Mouse (Mus musculus): ENCODE data around the gene Tmem206. TPM values are rescaled to one million over a fixed set of nuclear protein-coding genes. Genes with fewer than 3 reads are reported as not detected.
A peak's percentile ranks its signal among the peaks of the same experiment; 100 is the strongest.

Gene Tmem206
- total RNA-seq, 2 experiments from 2014 or later, result 3.4 to 4.7 TPM

DNA sequence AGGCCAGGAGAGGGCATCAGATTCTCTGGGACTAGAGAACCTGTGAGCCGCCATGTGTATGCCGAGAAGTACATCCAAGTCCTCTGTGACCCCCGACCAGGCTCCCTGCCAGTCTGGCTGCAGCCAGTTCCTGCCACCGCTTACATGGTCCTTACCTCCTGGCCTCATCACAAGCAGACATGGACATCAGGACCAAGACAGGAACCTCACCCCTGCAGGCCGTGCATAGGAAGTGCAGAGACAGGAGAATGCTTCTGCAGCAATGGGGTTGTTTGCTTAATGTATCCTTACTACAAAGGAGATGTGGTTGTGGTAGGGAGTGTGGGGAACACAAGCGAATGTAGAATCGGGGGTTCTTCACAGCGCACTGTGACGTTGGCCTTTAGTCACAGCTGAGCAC lies 19.4 kb upstream of the Tmem206 start:
- intact Hi-C loops (cut with DNase I), result no loop called here
- peak in 1 of 2 experiments; percentile 14 for DNase-seq

DNA sequence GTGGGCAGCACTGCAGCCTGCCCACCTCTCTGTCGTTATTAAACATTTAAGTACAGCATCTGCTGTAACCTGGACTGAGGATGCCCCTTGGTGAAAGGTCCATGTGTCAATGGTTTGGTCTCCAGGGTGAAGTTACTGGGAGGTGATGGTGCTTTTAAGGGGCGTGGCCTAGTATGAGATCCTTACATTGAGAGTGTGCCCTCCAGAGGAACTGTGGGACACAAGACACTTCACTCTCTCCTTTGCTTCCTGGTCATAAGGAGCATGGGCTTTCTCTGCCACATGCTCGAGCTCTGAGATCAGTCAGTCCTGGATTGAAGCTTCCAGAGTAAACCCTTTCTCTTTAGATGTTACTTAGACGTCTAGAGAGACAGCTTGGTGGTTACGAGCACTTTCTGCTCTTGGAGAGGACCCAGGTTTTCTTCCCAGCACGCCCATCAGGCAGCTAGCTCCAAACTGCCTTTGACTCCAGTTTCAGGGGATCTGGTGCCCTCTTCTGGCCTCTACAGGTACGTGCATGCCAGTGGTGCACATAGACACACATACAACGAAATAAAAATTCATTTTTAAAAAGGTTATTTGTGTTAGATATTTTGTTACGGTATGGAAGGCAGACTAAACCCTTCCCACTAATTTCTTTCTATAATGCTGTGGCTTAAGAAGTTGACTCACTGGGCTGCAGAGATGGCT lies 17.8 kb upstream of the Tmem206 start:
- intact Hi-C loops (cut with DNase I), result no loop called here

DNA sequence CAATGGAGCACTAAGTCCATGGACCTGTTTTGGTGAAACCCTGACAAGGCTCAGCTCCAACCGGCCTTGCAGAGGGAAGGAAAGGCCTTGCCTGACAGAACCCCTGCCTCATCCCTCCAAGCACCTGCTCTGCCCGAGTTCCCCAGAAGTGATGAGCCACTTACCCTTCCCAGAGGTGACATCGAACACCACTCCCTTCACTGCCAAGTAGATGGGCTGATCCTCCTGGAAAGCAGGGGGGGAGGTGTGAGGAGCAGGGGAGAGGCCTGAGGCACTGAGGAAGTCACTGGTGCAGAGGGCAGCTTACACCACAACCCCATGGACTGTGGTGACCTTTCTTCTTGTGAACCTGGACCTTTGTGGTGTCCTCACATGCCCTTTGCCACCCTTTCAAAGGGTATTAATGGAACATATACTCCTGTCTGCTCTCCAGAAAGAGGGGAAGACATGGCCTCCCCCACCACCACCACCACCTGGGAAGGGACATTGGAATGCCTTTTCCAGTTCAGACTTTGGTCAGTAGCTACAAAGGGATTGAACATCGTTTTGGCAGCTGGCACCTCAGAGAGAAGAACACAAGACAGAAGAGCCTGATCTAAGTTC lies 14.3 kb upstream of the Tmem206 start:
- DNase-seq, result no peak
- intact Hi-C loops (cut with DNase I), result loop anchor here (5.0 kb wide), 2 partner anchors 86 to 506 kb away; no protein-coding TSS in a partner anchor

More for the DNA sequence above, 17.8 kb upstream of the Tmem206 start:
- peak in 1 of 2 experiments; percentile 29 for DNase-seq

DNA sequence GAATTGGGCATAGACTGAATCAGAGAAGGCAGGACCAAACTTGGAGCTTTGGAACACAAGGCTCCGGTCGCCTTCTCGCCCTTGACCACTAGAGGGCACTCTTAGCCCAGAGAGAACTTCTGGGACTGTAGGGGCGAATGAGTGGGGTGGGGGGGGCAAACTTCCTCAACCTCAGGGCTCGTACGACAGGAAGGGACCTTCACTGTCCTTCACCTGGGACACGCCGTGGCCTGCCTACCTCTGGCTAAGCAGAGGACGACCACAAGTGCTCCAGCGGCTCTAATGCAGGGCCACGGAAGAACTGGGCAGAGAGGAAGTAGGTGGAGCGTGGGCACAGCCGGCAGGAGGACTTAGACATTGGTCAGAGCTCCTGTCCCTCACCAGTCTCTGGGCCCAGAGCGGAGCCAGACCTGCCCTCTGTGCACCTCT lies 13.2 kb upstream of the Tmem206 start:
- intact Hi-C loops (cut with DNase I), result loop anchor here (2.0 to 5.0 kb wide), 3 partner anchors 38 to 505 kb away; no protein-coding TSS in a partner anchor
- DNase-seq, result peak; percentile 84 to 93

DNA sequence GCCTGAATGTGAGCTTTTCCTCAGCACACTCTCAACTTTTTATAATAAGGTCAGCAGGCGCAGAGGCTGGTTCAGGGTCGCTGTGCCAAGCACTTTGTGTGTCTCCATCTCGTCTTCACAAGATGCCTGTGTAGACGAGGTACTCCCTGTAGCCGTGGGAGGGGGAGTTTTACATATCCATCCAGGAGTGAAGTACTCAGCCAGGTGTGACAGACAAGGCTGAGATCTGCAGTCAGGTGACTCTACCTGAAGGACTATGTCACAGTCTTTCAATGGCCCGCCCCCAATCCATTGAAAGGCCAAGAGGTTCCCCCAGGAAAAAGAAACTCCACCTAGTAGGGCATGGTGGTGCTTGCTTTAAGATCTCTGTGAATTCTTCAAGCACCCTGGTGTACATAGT lies 12.6 kb upstream of the Tmem206 start:
- DNase-seq, result no peak
- intact Hi-C loops (cut with DNase I), result loop anchor here (2.0 to 5.0 kb wide), 3 partner anchors 38 to 504 kb away; no protein-coding TSS in a partner anchor

DNA sequence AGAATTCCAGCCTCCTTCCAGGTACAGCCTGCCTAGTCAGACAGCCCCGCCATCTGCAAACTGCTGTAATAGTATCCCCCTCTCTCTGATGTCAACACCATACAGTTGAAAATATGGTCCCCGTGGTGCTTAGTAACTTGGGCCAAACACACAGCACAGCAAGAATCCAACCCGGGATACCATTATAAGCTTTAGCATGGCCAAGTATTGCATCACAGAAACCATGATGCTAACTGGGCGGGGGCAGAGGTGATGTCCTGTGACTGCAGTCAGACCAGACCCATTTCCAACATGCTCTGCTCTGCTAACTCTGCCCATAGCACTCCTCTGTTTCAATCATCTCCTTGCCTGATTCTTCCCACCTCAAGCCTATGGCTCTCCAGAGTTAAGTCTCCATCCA lies 11.8 kb upstream of the Tmem206 start:
- no peak for DNase-seq
- intact Hi-C loops (cut with DNase I), result loop anchor here (2.0 to 5.0 kb wide), 3 partner anchors 37 to 503 kb away; no protein-coding TSS in a partner anchor

DNA sequence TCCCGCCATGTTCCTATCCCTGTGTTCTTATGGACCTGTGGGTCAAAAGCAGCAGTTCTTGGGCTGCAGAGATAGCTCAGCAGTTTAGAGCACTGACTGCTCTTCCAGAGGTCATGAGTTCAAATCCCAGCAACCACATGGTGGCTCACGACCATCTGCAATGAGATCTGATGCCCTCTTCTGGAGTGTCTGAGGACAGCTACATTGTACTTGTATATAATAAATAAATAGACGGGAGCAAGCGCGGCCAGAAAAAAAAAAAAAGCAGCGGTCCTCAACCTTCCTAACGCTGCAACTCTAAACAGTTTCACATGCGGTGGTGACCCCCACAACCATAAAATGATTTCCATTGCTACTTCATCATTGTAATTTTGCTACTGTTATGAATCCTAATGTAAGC lies 8.9 kb upstream of the Tmem206 start:
- intact Hi-C loops (cut with DNase I), result no loop called here
- DNase-seq, result no peak

DNA sequence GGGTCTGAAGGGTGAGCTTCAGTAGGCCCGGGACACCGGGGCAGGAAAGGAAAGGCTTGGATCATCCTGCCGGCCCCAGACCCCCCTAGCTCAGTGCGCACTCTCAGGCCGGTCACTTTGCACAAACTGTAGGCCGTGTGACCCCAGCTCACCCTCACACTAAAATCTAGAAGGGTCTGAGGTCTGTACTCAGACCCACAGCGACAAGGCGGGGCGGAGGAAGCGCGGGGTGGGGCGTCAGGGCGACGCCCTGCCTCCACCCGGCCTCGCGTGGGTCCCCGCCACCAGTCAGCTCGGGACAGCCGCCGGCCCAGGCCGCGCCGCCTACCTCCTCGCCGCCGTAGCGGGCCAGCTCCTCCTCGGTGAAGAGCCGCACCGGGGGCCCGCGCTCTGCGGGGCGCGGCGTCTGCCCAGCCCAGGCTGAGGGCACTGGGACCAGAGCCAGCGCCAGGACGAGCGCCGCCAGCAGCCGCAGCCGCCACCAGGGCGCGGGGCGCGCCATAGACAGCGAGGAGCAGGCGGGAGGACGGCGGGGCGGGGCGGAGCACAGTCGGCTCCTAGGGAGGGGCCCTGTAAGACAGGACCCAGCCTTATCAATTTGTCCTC lies 8.0 kb upstream of the Tmem206 start, which contains the start of gene Nenf:
TSS of gene Nenf (minus strand) at position 604 of the 606 bp plus-strand sequence.
- DNase-seq, result peak; percentile 83 to 86
- intact Hi-C loops (cut with DNase I), result no loop called here

DNA sequence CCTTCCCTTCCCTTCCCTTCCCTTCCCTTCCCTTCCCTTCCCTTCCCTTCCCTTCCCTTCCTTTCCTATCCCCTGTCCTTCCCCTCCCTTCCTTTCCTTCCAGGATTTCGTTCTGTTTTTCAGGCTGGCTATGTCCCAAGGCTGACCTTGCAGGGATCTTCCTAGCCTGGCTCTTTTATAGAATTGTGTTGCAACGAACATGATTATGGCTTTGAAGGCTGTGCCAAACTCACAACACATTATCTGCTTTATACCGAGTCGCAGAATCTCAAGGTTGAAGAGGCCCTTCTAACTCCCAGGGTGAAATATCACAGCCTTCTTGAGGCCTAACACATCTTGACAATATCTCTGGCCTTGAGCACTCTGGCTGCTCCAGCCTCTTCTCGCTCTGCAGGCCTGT lies 7.0 kb upstream of the Tmem206 start:
- DNase-seq, result peak in 1 of 2 experiments; percentile 30
- intact Hi-C loops (cut with DNase I), result no loop called here

DNA sequence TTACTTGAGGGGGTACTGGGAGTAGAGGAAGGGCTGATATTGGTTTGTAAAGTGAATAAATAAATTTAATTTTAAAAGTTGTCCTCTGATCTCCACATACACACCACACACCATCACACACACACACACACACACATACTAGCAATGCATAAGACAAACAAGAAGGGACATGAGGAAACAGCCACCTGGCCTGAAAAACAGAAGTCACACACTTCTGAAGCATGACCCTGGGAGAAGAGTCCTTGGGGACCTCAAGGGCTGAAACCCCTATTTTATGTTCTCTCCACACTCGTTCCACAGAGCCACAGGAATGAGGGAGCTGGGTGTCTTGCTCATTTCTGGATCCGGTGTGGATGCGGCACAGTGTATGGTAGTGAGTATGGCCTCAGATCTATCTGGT lies 2.3 kb upstream of the Tmem206 start:
- intact Hi-C loops (cut with DNase I), result no loop called here
- DNase-seq, result no peak

DNA sequence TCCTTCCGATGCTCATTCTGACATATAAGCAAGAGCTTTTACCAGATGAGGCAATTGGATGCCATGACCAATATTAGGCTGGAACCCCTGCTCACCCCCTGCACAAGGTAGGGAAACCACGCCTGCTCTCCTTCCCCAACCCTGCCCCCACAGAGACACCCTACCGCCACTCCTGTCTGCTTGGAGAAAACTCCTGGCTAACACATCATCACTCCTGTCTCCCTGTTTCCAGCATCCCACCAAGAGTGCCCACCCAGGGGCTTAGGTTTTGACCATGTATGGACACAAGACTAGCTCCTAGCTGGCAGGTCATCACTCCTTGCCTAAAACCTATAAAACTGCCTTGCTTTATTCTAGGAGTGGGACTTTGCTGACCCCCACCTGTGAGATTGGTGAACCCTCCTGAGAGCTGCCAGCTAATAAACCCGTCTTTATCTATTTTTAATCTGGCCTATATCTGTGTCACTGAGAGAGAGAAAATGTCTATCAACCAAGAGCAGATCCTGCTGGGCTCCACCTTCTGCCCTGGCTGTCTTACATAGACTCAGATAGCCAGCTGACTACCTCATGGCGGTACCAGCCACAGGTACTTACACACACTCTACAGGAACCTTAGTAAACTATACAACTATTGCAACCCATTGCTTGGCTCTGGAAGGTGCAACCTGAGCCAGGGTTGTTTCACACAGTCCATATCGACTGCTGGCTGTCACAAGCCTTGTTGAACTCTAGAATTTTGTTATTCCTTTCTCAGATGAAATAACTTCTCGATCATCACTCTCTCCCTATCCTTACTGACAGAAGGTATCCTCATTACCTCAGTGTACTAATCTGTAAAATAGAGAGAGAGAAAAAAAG lies 750 bp upstream of the Tmem206 start:
- intact Hi-C loops (cut with DNase I), result no loop called here
- DNase-seq, result no peak

DNA sequence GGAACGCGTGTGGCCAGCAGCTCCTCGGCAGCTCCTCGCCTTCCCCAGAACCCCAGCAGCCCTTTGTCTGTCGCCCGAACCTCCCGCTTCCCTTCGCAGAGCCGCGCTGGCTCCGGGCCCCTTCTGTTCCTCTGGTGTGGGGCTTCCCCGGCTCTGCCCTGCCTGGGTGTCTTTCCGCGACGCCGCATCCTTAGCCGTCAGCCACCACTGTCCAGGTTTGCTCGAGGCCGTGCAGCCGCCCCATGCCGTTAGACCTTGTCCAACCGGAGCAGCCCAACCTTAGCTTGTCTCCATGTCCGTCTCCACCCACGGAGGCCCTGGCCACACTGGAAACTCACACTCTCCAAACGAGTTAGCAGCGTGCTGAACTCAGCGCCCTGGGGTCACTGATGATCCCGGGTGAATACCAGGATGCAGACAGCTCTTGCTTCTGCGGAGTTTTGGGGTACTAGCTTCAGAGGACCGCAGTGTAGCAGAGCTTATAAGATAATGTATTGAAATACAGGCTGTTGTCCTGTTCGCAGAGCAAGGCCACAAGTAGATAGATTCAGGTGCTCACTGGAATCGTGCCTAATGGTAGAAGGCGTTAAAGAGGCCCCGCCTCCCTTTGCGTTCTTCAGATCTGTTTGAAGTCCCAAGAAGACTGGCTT lies 646 bp downstream of the Tmem206 start:
- intact Hi-C loops (cut with DNase I), result no loop called here
- peak; percentile 57 for DNase-seq

DNA sequence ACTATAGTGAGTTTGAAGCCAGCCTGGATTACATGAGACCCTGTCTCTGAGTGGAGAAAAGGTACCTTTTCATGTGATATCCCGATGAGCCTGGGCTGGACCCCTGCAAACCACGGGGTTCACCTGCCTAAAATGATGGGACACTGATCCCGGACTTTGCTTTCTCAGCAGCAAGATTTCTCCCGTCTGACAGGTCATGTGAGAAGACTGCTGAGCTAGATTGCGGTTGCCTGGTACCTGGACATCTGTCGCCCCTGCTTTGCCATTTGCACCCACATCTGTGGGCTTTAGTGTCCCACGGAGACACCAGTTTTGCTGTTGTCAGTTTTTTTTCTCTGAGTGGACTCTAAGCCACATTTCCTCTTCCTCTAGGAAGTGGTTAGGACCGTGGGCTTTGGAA lies 1.5 kb downstream of the Tmem206 start:
- DNase-seq, result no peak
- intact Hi-C loops (cut with DNase I), result no loop called here

DNA sequence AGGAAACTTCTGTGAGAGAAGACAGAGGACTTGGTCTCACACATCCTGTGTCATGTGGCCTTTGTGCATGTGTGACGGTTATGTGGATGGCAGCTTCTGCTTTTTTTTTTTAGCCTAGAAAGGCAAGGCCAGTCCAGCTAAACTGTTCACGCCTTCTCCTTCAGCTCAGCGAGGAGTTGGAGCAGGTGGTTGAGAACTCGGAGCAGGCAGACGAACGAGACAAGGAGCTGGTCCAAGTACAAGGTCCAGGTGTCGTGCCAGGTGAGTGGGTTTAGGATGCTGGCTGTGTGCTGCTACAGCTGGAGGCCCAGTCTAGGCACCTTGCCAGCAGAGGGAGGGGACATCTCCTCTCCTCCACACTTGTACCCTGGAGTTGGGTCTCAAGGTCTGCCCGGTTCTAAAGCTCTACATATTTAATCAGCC lies 2.3 kb downstream of the Tmem206 start:
- no peak for DNase-seq
- intact Hi-C loops (cut with DNase I), result no loop called here

DNA sequence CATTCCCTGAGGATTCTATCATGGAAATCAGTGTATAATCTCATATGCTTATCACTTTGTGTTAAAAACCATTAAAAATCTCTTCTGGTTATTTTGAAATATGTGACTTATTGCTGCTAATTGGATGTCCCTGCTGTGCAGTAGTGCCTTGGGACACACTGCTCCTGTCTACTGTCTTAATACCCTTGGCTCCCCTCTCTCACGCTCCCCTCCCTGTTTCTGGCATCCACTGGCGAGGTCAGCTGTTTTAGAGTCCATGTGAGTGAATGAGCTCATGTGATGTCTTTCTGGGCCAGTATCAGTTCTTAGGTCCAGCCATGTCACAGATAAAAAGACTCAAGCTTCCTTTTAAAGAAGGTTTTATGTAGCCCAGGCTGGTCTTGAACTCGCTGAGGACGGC lies 4.6 kb downstream of the Tmem206 start:
- peak in 1 of 2 experiments; percentile 26 for DNase-seq
- intact Hi-C loops (cut with DNase I), result no loop called here

DNA sequence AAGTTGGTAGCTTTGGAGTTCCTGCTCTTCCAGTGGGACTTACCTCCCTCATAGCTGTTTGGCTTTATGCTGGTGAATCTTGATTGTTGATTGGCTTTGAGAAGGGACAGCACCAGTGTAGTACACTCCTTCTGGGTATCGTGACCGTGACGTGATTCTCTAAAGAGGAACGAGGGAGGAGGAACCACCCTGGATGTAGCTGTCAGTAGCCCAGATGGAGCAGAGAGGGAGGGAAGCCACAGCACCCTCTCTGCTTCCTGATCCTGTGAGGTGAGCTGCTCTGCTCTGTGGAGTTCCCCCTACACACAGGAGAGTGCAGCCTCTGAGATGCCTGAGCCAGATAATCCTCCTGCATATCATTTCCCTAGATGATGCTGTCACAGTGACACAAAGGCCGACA lies 8.8 kb downstream of the Tmem206 start:
- intact Hi-C loops (cut with DNase I), result no loop called here
- DNase-seq, result no peak

DNA sequence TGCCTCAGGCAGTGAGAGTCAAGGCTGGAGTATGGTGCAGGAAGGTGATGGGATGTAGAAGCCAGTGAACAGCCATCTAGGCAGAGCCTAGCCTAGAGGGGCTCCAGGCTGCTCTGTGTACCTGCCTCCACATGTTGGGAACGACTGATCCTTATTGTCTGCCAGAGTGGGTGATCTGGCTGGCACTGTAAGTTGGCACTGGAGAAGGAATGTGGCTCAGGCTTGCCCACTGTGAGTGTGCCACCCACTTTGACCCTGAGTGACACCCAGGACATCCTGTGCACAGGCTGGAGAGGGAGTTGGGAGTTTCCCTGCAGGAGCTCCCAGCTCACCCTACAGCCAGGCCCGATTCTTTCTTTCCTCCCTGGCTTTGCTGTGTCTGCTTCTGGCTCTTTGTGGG lies 14.2 kb downstream of the Tmem206 start:
- DNase-seq, result no peak
- intact Hi-C loops (cut with DNase I), result no loop called here

DNA sequence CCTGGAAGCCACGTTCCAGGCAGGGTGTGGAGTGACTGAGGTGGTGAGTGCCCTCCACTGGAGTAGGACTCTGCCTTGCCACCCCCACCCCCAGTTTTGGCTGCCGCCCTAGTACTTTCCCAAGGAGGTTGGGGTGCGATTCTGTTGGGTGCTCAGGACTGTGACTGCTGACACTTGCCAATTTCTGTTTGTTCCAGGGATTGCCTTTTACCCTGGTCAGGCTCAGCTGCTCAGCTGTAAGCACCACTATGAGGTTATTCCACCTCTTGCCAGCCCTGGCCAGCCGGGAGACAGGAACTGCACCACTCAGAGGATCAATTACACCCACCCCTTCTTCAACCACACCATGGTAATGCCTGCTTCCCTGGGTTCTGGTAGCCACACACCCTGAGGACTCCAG lies 14.8 kb downstream of the Tmem206 start:
- intact Hi-C loops (cut with DNase I), result no loop called here
- no peak for DNase-seq

DNA sequence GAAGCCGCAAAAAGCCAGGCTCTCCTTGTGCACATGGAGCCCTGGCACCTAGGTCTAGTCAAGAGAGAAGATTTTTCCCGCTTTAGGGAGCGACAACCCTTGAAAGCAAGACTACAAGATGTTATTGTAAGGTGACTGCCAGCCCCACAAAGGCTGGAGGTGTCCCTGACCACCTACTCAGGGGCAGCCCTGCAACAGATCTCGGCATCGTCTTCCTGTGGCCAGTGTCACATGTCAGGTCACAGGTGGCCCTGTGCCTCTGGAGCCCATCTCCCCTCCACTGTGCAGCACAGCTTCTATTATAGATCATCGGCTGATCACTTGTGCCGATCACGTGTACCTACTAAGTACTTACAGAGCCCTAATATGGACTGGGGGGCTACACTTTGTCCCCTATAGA lies 21.9 kb downstream of the Tmem206 start:
- intact Hi-C loops (cut with DNase I), result no loop called here
- no peak for DNase-seq

DNA sequence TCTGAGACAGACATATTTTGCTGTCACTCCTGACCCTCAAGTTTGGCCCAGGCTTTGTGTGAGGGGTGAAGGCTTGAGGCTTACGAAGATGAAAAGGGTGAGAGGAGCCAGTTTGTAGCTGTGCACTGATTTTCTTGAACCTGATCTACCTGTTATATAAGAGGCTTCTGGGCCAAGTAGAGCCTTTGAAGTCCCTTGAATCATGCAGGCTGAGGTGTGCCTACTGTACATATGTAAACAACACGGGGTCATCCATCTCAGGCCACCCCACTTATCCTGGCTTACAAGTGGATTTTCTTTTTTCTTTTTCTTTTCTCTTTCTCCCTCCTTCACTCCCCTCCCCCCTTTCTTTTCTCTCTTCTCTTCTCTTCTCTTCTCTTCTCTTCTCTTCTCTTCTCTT lies 22.9 kb downstream of the Tmem206 start:
- no peak for DNase-seq
- intact Hi-C loops (cut with DNase I), result no loop called here

Data from heart, postnatal 14 days (tissue).